ENCODE assay signal across 24 mouse cellular contexts in genomic region chr5:85706598-85706997, GRCm38 (mm10).
DNase-seq lines count a peak whose midpoint lies in the region; ATAC-seq and TF ChIP-seq lines count a peak whose summit lies in the region.
"Had no signal": no experiment of that assay in that cellular context is flagged by ENCODE, and none has a peak within 500 bp of the region (broad histone marks: within the 10 kb centered on the region; RNA-seq: fewer than 3 reads in every experiment).

No protein-coding gene starts in this region.

- H3K4me2 ChIP-seq in forebrain, embryonic 16.5 days (ENCODE audit: low read length): no peak overlapping the region
- H3K4me2 ChIP-seq: embryonic facial prominence, embryonic 15.5 days; kidney, embryonic 15.5 days; liver, embryonic 12.5 days had no signal

- H3K27ac ChIP-seq in layer of hippocampus, adult 2 months: peak overlapping the region; percentile 62
- no peak overlapping the region for H3K27ac ChIP-seq in forebrain, embryonic 16.5 days (ENCODE audit: low read length)
- H3K27ac ChIP-seq: embryonic facial prominence, embryonic 15.5 days; kidney, embryonic 15.5 days; liver, embryonic 12.5 days had no signal

- H3K9ac ChIP-seq in forebrain, embryonic 16.5 days (replicated peaks; ENCODE audit: low read depth, low read length): no peak overlapping the region
- H3K9ac ChIP-seq: embryonic facial prominence, embryonic 15.5 days; kidney, embryonic 15.5 days; liver, embryonic 12.5 days; liver, postnatal 0 days had no signal

- DNase-seq in layer of hippocampus, adult 2 months (ENCODE audit: low spot score in 2 of 2): no peak
- DNase-seq in layer of hippocampus, postnatal 10 days (ENCODE audit: low spot score in 2 of 2): no peak
- DNase-seq in brain, adult 2 months (ENCODE audit: low read depth, low spot score): peak; percentile 38
- peak; percentile 5 for DNase-seq in embryo, embryonic 10.5 days (ENCODE audit: low spot score)
- DNase-seq in MN1 (ENCODE audit: low spot score): no peak
- DNase-seq in frontal cortex, postnatal 36 days (ENCODE audit: low spot score in 2 of 2): no peak
- DNase-seq: adrenal gland, postnatal 25 days; cerebellum, adult 8-10 months; cerebellum, postnatal 25 days; gastrocnemius, postnatal 10 days; heart, postnatal 14 days; kidney, adult 18-20 months; kidney, postnatal 36 days; layer of hippocampus, postnatal 36 days; left cerebral cortex, postnatal 4 days; liver, postnatal 0 days; lung, postnatal 36 days; right cerebral cortex, postnatal 14 days; thymus, postnatal 4 days had no signal

- H3K4me1 ChIP-seq in forebrain, embryonic 16.5 days (replicated peaks; ENCODE audit: control insufficient read depth, insufficient read depth, low read length): no peaks in the 10 kb centered on the region
- H3K4me1 ChIP-seq: embryonic facial prominence, embryonic 15.5 days; kidney, embryonic 15.5 days; liver, embryonic 12.5 days had no signal

- H3K36me3 ChIP-seq in forebrain, embryonic 16.5 days (ENCODE audit: control insufficient read depth, insufficient read depth): no peaks in the 10 kb centered on the region
- H3K36me3 ChIP-seq: embryonic facial prominence, embryonic 15.5 days; kidney, embryonic 15.5 days; liver, embryonic 12.5 days had no signal

- WGBS in forebrain, embryonic 16.5 days: 7% methylated on average over 1 of the region's 1 CpGs

- H3K4me3 ChIP-seq in layer of hippocampus, adult 2 months: no peak overlapping the region
- no peak overlapping the region for H3K4me3 ChIP-seq in forebrain, embryonic 16.5 days (replicated peaks; ENCODE audit: low read length)
- H3K4me3 ChIP-seq: embryonic facial prominence, embryonic 15.5 days; kidney, embryonic 15.5 days; liver, embryonic 12.5 days had no signal

- TF ChIP-seq CTCF in layer of hippocampus, adult 2 months (conservative IDR thresholded peaks at IDR 0.05): no peak

- no peaks in the 10 kb centered on the region for H3K9me3 ChIP-seq in forebrain, embryonic 16.5 days (ENCODE audit: control insufficient read depth, low read length)
- H3K9me3 ChIP-seq: embryonic facial prominence, embryonic 15.5 days; kidney, embryonic 15.5 days; liver, embryonic 12.5 days had no signal

- peak; percentile 57; the same call in 1 of the 2 replicates for ATAC-seq in forebrain, embryonic 16.5 days
- ATAC-seq: CD4-positive, CD25-positive, alpha-beta regulatory T cell, adult 4 months; liver, embryonic 12.5 days; liver, postnatal 0 days had no signal

- no peaks in the 10 kb centered on the region for H3K27me3 ChIP-seq in forebrain, embryonic 16.5 days (replicated peaks; ENCODE audit: control insufficient read depth, insufficient read depth, low read length)
- H3K27me3 ChIP-seq: embryonic facial prominence, embryonic 15.5 days; kidney, embryonic 15.5 days; liver, embryonic 12.5 days had no signal

Comparison
In these comparisons a context has a peak if more than half of its experiments do, and no peak if none do; other contexts are left out.
1. DNase-seq: peak in brain, adult 2 months (single experiment) and embryo, embryonic 10.5 days (single experiment); none in layer of hippocampus, adult 2 months (0 of 2), layer of hippocampus, postnatal 10 days (0 of 2), MN1 (single experiment) and frontal cortex, postnatal 36 days (0 of 2).